Mouse (Mus musculus) 3T3-L1 (cell line): ENCODE measurements around the gene Gm20715.
"Not testable (repeated sequence)": the region's sequence is repeated elsewhere in the genome, so short reads cannot be mapped to it uniquely, and the experiment has no call there.

ENCODE experiments used
- DNase-seq: peaks from one replicate; pipeline ENCODE4 v3.0.0-alpha.2; 2015; ENCODE audit warnings: low read depth, low spot score

Gm20715 gene

GRCm38 (mm10) chr7:6429381-6429780, 19.3 kb downstream of the Gm20715 start:
- peak; percentile 3 for DNase-seq

- DNase-seq = peak; percentile 36
These were observed 20.3 kb downstream of the Gm20715 start for GRCm38 (mm10) chr7:6430342-6430741.

GRCm38 (mm10) chr7:6438388-6438787, 28.3 kb downstream of the Gm20715 start, which contains the start of gene Olfr1344:
Gene Olfr1344, plus strand, starts transcription at chr7:6438688.
- DNase-seq = no peak

- DNase-seq = no peak
These were observed 31.1 kb downstream of the Gm20715 start for GRCm38 (mm10) chr7:6441173-6441572.

- DNase-seq = no peak
These were observed 37.7 kb downstream of the Gm20715 start for GRCm38 (mm10) chr7:6447771-6448170.

GRCm38 (mm10) chr7:6455868-6456267, 45.8 kb downstream of the Gm20715 start, which contains the start of gene Olfr1336:
Gene Olfr1336, plus strand, starts transcription at chr7:6456168.
- no peak for DNase-seq

- peak; percentile 27 for DNase-seq
These were observed 46.3 kb downstream of the Gm20715 start for GRCm38 (mm10) chr7:6456399-6456798.

GRCm38 (mm10) chr7:6466951-6467350, 56.9 kb downstream of the Gm20715 start, which contains the start of gene Olfr1346:
Gene Olfr1346, plus strand, starts transcription at chr7:6467101.
- no peak for DNase-seq

- DNase-seq = not testable (repeated sequence)
These were observed 67.6 kb downstream of the Gm20715 start for GRCm38 (mm10) chr7:6477633-6478032.

GRCm38 (mm10) chr7:6486841-6487240, 76.8 kb downstream of the Gm20715 start, which contains the start of gene Olfr5:
Gene Olfr5, minus strand, starts transcription at chr7:6486941.
- DNase-seq = no peak
